Mouse (Mus musculus) olfactory bulb, adult 2 months (tissue): ENCODE data around the gene Erich4. TPM values are rescaled to one million over a fixed set of nuclear protein-coding genes. Genes with fewer than 3 reads are reported as not detected.

Experiments used
- H3K27ac ChIP-seq: fragments of 200-500 bp; 2 replicates; pipeline ENCODE4 v1.5.1; 2012; ENCODE audit warnings: low read depth, low read length; ENCODE audit not compliant: insufficient read depth
- H3K4me1 ChIP-seq: fragments of 200-500 bp; 2 replicates; pipeline ENCODE4 v1.6.1; 2012; ENCODE audit warnings: low read length; ENCODE audit not compliant: control insufficient read depth, insufficient read depth
- H3K4me3 ChIP-seq: fragments of 200-500 bp; 2 replicates; pipeline ENCODE4 v1.5.1; 2012; ENCODE audit warnings: mild to moderate bottlenecking, low read depth, low read length, moderate library complexity; ENCODE audit not compliant: insufficient read depth
- CTCF ChIP-seq: fragments of 200-500 bp; IDR thresholded peaks from 2 replicates; pipeline ENCODE4 v1.5.1; 2012; ENCODE audit warnings: low read depth, mild to moderate bottlenecking, low read length, moderate library complexity; ENCODE audit not compliant: insufficient read depth
- POLR2A ChIP-seq: fragments of 200-500 bp; IDR thresholded peaks from 2 replicates; pipeline ENCODE4 v1.6.1; 2012; ENCODE audit warnings: mild to moderate bottlenecking, low read depth, low read length, moderate library complexity; ENCODE audit not compliant: insufficient read depth
- WGBS: fragments of 180-500 bp; shearing (Covaris S2); methylation state at CpG from one replicate; pipeline ENCODE4 v1.1.7; 2018; 5-methylcytosine and 5-hydroxymethylcytosine counted together
- polyA plus RNA-seq: library from polyadenylated mRNA; stranded (reverse); fragments of >200 nt; gene quantifications from 2 replicates; pipeline ENCODE4 v1.2.4, GENCODE M21; 2012; ENCODE audit warnings: low replicate concordance; ENCODE audit not compliant: missing spikeins, insufficient read depth, insufficient read length

Gene Erich4
- polyA plus RNA-seq, 1 experiment, result not detected

DNA sequence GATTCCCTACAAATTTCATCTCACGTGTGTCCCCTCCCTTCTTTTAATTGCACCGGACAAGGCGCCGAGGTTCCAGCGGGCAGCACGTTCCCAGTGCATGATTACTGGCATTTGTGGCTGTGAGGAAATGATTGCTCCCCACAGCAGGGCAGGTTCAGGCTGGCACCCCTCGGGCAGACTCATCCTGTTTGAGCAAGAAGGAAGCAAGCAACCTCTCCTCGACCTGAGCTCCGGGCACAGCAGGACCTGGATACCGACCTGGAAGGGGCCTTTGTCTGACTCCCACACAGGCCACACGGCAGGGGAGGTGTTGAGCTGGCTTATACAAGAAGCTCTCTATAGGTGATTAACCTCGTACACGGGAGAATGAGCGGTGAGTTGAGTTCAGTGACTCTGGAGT, 29.4 kb upstream of the Erich4 start:
- peaks cover 9% of the 10 kb centered on the region for H3K4me1 ChIP-seq
- TF ChIP-seq CTCF (no peak), POLR2A (no peak)
- no peak overlapping the region for H3K27ac ChIP-seq
- WGBS, result 40% methylated on average over 14 of the region's 14 CpGs
- no peak overlapping the region for H3K4me3 ChIP-seq

DNA sequence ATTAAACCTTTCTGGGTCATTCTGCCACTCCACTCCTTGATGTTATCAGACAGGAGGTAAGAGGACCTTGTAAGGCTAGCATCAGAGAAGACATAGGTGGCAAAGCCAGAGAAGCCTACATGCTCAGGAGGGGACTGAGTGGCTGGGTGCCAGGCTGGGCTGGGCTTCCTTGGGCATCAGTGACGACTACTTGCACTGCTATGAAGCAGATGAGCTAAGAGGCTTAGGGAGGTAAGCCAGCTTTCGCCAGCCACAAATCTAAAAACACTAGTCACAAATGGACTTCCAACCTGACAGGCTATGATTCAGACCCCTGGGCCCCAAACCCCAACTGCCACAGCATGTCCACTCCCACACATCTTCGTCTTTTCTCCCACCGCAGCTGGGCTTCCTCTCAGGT, 28.9 kb upstream of the Erich4 start:
- TF ChIP-seq POLR2A (no peak), CTCF (no peak)
- H3K4me3 ChIP-seq, result no peak overlapping the region
- 60% methylated on average over 4 of the region's 4 CpGs for WGBS
- peaks cover 9% of the 10 kb centered on the region for H3K4me1 ChIP-seq
- no peak overlapping the region for H3K27ac ChIP-seq

DNA sequence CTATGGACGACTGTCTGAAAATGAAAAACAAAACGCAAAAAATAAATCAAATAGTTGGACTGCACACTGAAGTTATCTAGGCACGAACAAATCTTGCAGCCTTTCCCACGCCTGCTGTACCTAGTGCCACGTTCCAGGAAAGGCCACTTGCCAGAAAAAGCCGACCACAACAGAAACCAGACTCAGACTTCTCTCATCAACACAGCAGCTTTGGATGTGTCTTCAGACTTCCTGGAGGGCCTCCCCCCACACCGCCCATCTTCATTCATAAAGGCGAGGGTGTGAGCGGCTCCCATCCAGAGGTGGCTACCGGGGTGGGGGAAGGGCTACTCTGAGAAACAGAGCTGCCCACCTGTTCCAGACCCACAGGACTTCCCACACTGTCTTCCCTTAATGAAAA, 28.4 kb upstream of the Erich4 start:
- 69% methylated on average over 10 of the region's 10 CpGs for WGBS
- TF ChIP-seq CTCF (no peak), POLR2A (no peak)
- Histone ChIP-seq H3K4me1 (peaks cover 7% of the 10 kb centered on the region; the same call in 1 of the 2 replicates), H3K27ac (no peak overlapping the region), H3K4me3 (no peak overlapping the region)

DNA sequence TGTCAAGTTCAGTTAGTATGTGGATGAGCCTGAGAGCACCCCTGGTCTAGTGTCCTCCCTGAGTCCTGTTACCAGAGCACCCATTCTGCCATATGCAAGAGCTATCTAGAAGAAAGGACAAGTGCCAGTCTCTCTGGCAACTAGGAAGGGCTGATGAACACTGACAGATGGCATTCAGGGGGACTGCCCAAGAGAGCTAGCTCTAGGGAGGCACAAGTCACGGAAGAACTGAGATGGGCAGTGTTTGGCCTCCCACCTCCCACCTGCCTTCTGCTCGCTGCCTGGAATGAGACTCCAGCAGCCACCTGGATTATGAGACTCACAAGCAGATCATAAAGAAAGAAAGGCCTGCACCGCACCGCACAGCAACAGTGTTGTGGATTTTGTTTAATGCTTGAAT, 24.1 kb upstream of the Erich4 start:
- Histone ChIP-seq H3K4me1 (no peaks in the 10 kb centered on the region), H3K27ac (no peak overlapping the region), H3K4me3 (no peak overlapping the region)
- no peak for TF ChIP-seq CTCF
- TF ChIP-seq POLR2A, result no peak
- WGBS, result 90% methylated on average over 4 of the region's 4 CpGs

DNA sequence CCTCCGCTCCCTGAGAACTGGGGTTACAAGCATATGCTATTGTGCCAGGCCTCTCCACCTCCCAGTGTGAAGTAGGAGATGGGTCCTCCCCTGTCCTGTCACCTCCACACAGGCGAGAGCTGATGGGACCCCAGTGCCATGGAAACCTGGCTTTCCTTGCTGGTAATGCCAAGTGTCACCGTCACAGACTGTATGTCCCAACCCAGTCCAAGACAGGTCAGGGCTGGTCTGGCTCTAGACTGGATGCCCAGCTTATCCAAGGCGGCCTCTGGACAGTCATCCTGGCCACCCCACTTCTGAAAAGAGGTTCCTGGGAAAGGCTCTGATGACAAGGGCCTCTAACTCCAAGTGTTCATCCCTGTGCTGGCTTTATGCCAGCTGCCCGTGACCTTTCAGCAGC, 21.4 kb upstream of the Erich4 start:
- TF ChIP-seq CTCF (no peak), POLR2A (no peak)
- Histone ChIP-seq H3K4me1 (no peaks in the 10 kb centered on the region), H3K27ac (no peak overlapping the region), H3K4me3 (no peak overlapping the region)
- 86% methylated on average over 5 of the region's 5 CpGs for WGBS

DNA sequence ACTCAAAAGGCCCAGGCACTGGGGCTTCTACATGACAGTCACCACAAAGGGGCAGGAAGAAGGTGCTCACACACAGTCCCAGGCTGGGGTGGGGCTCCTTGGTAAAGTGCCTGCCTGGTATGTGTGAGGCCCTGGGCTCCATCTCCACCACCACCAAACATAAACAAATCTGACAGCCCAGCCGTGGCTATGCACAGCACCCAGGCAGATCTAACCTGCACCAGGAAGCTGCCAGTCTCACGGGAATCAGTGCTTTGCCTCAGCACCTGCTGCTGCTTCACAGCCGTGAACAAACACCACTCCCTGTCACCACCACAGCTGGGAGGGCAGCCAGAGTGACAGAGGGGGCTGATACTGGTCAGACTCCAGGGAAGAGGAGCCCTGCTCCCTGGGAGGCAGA, 20.7 kb upstream of the Erich4 start:
- no peak for TF ChIP-seq CTCF
- TF ChIP-seq POLR2A, result no peak
- Histone ChIP-seq H3K4me3 (no peak overlapping the region), H3K27ac (no peak overlapping the region), H3K4me1 (no peaks in the 10 kb centered on the region)
- 73% methylated on average over 3 of the region's 3 CpGs for WGBS

DNA sequence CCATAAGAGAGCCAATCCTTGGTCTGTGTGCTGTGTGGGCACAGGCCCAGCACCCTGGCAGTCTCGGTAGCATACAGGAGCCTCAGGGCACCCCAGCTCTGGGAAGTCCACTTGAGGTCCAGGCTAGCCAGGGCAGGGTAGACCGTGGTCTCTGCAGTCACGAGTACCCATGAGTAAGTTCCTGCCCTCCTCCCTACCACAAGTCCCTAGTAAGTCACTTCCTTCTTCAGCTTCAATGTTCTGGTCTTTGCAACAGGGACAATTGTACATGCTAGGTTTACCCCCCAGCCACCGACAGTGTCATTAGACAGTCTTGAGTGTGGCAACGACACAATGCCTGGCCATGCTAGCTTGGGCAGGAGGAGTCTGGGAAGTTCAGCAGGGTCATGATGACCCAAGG, 17.0 kb upstream of the Erich4 start:
- 89% methylated on average over 5 of the region's 5 CpGs for WGBS
- Histone ChIP-seq H3K27ac (no peak overlapping the region), H3K4me1 (peaks cover 7% of the 10 kb centered on the region), H3K4me3 (no peak overlapping the region)
- TF ChIP-seq POLR2A (no peak), CTCF (no peak)

DNA sequence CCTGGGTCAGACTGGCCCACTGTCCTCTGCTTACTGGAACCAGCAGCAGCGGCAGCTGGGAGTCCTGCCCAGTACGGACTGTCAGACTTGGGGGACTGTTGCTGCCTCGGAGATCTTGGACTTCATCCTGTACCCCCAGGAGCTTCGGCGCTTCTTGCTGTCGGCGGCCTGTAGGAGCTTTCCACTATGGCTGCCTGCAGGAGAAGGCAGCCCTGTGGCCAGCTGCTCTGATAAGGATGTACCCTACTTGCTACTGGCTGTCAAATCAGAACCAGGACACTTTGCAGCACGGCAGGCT, 12.6 kb upstream of the Erich4 start:
- Histone ChIP-seq H3K27ac (no peak overlapping the region), H3K4me3 (no peak overlapping the region), H3K4me1 (peaks cover 20% of the 10 kb centered on the region)
- TF ChIP-seq CTCF (no peak), POLR2A (no peak)
- 70% methylated on average over 8 of the region's 8 CpGs for WGBS

DNA sequence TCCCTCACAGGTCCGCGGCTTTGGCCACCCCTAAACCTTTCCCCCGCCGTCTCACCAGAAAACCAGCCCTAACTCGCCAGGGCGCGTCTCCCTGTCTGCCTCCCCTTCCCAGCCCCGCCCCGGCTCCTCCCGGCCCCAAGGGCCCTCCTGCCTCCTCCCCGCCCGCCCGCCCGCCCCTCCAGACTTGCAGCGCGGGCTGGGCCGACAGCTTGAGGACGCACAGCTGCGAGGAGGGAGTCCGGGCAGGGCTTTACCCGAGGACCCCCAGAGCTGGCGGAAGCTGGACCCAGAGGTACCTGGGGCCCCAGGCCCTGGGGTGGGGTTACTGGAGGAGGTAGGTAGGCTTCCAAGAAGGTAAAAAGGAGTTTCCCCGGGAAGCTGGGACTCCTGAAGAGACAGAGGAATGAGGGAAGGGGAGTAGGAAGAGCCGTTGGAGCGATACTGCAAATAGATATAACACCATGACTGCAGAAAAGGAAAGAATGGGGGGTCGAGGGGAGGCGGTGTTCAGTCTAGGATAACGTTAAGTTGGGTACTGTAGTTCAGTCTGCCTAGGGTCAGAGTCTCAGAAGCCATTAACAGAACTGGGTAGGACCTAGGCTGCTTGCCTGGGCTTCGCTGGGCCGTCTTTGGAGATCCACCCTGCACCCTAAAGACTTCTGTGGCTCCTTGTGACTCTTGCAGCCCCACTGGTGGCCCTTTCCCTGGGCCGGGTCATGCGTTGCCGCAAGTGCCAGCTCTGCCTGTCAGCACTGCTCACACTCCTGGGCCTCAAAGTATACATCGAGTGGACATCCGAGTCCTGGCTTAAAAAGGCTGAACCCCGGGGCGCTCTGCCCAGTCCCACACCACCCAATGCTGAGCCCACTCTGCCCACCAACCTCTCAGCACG, 12.0 kb upstream of the Erich4 start:
- WGBS, result 22% methylated on average over 38 of the region's 38 CpGs
- TF ChIP-seq POLR2A (no peak), CTCF (no peak)
- peak overlapping the region; percentile 39 for H3K4me3 ChIP-seq
- no peak overlapping the region for H3K27ac ChIP-seq
- H3K4me1 ChIP-seq, result peaks cover 20% of the 10 kb centered on the region
